Mouse (Mus musculus) megakaryocyte-erythroid progenitor cell, adult 5-6 weeks (primary cell): ENCODE results near the gene Azin2. TPM values are rescaled to one million over a fixed set of nuclear protein-coding genes. Genes with fewer than 3 reads are reported as not detected.

Source experiments
- ATAC-seq: replicated peaks from 2 replicates; pipeline ENCODE4 v1.8.0; 2016; ENCODE audit warnings: mild to moderate bottlenecking, inconsistent platforms; ENCODE audit not compliant: severe bottlenecking, poor library complexity, low FRiP score, low TSS enrichment
- total RNA-seq, 2 experiments: library from RNA; stranded (forward) in 1 of 2; stranded (reverse) in 1 of 2; fragments of 200-1000, 215-1000 nt in 1 of 2; fragments of >200 nt in 1 of 2; fragmentation: Nextera tagmentation in 1 of 2; gene quantifications; 2 replicates each; pipeline ENCODE4 v1.2.3; 2014 to 2017

Azin2 gene
- total RNA-seq, 2 experiments from 2014 or later: not detected

DNA sequence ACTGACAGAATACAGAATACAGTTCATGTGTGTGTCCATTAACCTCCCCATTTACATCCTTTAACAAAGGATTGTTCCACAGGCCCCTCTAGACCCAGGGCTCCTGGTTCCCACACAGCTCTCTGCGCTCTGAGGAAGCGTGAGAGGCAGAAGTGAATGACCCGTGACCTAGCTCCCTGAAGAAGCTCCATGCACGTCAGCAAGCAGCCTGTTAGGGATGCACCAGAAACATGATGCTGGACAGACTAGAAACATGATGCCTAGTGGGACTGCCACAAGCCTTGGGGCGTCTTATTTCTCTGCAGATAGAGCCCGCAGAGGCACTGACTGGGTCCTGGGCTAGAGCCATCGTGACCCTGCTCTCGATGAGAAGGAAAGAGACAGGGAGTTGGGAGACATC lies 55.5 kb downstream of the Azin2 start:
- ATAC-seq: no peak

DNA sequence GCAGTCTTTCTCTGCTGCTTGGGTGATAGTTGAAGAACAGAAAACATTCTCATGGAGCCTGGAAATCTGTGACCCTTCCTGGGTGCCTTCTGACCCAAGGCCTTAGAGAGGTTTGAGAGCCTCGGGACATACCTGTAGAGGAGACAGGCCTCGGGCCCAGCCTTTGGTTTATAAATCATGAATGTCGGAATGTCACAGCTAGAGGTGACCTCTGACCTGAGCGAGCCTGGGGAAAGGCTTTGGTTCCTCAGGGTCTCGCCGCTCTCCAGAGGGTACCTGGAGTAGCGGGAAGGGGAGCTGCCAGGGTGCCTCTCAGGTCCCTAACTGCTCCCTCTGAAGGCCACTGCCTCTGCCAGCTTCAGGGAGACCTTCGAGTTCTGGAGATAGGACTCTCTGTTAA lies 57.0 kb downstream of the Azin2 start:
- ATAC-seq: no peak

DNA sequence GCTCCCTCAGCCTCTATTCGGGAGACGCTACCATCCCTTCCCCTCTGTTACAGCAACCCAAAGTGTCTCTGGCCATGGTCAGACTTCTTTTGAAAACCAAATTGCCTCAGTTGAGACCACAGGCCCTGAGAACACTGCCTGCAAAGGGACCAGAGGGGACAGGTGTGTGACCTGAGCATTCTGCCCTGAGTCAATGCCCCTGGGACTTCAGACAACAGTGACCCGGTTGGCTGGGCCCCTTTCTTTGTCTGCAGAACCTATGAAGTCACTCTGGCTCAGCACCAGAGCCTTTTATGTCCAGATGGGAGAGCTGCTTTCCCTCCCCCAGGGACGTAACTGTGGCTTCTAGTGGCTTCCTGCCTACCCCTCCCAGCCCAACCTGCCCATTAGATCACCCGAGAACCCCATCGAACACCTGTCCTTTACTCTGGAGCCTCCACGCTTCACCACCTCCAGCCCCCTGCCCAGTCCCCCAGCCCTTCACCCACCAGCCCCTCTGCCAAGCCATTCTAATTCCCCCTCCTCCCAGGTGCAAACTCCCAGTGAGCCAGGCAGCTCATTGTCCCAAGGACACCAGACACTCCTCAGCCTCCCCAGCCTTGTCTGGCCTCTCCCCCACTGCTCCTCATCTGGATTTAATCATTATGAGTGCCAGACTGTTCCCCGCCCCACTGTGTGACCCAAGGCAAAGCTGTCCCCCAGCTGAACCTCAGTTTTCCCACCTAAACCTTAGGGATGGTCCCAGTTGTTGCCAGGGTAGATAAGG lies 58.0 kb downstream of the Azin2 start:
- no peak for ATAC-seq

DNA sequence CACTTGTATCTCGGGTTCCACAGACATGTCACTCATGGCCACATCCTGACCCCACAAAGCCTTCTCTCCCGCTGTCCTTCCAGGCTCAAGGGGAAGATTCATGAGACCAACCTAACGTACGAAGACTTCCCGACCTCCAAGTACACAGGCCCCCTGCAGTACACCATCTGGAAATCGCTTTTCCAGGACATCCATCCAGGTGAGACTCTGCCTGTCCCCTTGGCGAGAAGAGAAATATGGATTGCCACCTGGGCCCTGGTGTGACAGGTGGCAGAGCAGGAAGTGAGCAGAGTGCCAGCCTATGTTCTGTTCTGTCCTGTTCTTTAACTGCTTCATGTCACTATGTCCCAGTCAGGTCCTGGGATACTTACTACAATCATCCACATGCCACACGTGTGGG lies 59.9 kb downstream of the Azin2 start:
- ATAC-seq: no peak

DNA sequence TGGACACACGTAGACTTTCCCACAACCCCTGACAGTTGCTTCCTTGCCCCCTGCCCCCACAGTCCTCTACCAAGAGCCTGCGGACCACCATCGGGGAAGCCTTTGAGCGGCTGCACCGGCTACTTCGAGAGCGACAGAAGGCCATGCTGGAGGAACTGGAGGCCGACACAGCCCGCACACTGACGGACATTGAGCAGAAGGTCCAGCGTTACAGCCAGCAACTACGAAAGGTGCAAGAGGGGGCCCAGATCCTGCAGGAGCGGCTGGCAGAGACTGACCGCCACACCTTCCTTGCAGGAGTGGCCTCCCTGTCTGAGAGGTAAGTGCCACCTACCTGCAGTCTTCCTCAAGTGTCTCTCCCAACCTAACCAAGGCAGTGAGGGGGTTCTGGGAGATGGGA lies 61.8 kb downstream of the Azin2 start:
- ATAC-seq: no peak

DNA sequence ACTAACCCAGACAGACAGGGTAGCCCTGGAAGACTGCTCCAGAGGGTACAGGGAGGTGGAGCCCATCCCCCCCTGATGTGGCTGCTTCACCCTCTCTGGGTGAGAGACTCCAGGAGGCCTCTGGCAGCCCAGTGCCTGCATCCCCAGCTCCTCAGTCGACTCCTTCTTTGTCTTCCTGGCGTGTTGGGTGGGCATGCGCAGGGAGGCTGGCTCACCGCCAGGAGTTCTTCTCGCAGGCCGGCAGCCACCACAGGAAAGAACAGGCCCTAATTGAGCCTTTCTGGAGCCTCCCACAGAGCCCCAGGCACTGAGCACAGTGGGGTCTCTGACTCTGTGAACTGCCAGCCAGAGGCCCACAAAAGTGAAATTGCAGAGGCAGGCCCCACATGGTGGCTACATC lies 62.9 kb downstream of the Azin2 start:
- ATAC-seq: peak; percentile 33

DNA sequence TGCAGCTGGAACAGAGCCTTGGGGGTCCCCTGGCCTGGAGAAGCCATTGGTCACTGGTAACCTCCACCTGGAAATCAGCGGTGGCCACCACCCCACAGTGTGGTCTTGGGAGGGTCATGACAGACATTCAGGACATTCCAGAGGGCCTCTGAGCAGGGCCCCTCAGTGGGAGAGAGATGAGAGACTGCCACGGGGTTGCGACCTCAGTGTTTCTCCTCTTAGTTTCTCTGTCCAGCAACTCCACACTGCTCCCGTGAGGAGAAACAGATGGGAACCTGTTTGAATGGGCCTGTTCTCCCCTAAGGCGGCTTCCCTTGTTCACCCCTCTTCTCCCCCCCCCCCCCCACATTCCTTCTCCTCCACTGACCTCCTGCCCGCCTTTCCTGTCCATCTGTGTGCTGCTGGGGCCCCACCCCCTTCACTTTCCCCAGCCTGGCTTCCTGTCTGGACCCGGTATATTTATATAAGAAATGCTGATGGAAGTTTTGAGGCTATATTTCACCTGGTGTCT lies 64.3 kb downstream of the Azin2 start:
- ATAC-seq: no peak

DNA sequence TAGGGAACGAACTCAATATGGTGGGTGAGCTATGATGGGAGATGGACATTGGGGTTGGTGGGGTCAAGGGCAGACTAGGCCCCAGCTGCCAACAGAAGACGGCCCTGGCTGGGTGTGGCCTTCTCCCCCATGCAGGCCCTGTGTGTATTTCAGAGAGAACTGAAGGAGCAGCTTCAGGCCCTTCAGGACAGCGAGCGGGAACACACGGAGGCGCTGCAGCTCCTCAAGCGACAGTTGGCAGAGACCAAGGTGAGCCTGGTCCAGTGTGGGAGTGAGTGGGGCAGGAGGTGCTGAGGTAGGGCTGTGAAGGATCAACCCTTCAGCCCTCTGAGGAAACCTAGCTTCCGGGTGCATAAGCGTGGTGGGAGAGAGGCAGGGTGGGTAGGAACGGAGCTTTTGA lies 65.6 kb downstream of the Azin2 start:
- no peak for ATAC-seq

DNA sequence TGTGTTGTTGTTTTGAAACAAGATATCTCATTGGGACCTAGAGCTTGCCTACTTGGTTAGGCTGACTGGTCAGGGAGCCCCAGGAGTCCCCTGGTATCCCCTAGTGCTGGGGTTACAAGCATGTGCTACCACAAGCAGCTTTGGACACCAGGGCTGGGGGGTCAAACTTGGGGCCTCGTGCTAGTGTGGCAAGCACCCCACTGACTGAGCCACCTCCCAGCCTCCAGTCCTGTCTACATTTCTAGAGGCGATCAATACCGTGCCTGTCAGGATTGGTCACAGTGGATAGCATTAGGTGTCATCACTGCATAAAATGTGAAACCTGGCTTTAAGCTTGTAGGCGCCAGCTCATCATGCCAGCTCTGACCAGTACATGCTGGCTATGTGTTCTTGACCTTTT lies 66.4 kb downstream of the Azin2 start:
- no peak for ATAC-seq

DNA sequence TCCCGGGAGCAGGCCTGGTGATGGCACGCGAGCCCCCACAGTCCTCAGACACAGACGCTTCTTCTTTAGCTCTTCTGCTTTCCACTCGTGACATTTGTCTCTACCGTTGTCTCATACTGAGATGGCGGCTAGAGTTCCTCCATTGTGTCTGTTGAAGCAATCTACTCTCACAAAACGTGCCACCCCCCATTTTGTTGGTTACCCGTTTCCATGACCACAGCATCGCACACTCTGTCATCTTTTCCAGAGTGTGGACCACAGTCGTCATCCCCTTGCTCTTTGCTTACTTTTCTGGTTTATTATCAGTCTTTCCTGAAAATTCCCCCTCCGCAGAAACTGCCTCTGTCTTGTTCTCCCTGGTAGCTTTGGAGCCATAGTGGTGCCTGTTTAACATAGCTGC lies 68.1 kb downstream of the Azin2 start:
- ATAC-seq: no peak

DNA sequence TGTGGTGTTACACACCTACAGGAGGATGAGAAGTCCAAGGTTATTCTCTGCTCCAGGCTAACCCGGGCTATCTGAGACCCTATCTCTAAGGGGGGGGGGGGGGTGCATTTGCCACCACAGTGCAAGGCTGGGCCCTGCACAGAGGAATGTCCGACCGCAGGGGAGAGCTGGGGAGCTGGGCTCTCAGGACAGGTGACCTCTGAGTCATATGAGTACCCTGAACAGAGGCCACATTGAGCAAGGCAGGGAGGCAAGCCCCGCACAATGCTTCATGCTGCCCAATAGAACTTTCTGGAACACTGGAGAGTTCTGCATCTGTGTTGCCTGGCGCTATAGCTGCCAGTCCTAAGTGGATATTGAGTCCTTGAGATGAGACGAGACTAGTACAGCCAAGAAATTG lies 70.1 kb downstream of the Azin2 start:
- ATAC-seq: no peak

DNA sequence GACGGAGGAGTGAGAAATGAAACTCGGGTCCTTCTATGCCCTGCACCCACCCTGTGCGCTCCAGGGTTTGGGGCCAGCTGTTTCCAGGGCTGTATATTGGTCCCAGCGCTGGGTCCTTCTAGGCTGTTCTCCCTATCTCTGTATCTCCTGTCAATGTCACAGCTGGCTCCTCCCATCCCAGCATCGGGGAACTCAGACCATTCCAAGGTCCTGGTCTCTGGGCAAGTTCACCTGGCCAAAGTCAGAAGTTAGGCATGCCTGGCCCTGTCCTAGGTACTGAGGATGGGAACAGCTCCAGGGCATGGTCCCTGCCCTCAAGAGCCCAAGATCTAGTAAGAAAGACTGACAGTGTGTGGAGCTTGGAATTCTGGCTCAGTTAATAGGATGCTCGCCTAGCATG lies 70.5 kb downstream of the Azin2 start:
- no peak for ATAC-seq

DNA sequence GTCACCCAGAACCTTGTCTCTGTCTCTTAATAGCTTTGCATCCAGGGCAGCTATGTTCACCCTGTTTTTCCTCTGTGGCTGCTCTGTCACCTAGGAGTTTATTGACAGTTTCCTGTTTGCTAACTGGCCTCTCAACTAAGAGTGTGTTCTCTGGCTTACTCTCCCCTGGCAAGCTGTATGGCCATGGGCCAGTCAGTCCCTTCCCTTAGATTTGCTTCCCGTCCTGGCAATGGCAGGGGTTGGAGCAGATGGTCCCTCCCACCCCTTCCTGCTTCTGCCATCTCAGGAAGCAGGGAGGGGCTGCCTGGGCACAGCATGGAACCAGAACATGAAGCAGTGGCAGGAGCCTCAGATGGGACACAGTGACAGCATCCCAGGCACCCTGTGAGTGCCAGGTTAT lies 71.1 kb downstream of the Azin2 start:
- ATAC-seq: no peak

DNA sequence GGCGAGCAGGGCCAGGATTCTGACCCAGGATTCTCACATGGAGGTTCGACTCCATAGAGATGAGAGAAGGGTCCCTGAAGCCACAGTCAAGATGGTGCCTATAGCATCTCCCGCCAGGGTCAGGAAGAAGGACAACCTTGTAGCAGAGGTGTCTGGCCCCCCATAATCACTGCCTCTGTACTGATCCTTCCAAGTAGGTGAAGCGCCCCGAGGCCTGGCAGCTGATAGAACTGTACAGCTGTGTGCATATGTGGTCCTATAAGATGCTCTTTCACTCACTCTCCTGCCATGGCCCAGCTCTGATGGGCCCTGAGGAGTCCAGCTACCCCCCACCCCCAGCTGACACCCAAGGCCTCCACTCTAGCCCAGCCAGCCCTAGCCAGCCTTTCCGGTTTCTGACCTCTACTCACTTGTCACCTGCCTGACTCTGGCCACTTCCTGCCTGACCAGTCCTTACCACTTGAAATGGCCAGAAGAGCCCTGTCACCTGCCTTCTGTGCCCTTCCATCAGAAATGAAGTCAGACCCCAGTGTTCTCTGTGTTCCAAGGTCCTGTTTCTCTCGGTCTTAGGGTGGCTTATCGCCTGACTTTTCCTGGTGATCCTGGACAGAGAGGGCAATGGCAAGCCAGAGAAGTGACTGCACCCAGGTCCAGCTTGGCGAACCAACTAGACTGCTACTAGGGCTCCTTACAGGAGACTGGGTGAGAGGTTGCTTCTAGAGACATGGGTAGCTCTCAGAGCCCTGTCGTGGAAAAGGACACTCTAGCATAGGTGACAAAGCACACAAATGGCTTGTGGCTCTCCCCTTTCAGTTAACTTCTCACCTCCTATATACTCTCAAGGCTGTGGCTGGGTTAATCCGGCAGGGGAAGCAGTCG lies 72.3 kb downstream of the Azin2 start:
- no peak for ATAC-seq

DNA sequence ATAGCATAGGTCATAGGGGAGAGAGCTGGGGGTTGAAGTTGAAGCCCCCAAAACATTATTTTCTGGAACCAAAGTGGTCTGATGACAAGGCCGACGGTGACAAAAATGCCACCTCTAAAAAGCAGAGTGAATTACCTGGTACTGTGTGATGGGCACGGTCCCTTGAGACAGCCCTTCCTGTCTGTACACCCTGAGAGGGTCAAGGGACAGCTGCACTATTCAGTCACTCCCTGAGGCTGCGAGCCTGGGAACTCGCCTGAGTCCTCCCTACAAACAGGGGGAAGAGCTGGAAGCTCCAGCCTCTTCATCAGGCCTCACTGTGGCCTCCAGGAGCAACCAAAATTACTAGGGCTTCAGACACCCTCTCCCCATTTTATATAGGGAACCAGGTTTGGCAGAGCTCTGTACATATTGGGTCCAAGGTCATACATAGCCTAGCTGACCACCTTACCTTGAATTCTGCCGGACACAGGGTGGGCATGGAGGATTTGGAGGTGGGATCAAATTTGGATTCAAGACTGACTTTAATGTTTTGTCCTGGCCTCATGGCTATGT lies 73.7 kb downstream of the Azin2 start:
- no peak for ATAC-seq

DNA sequence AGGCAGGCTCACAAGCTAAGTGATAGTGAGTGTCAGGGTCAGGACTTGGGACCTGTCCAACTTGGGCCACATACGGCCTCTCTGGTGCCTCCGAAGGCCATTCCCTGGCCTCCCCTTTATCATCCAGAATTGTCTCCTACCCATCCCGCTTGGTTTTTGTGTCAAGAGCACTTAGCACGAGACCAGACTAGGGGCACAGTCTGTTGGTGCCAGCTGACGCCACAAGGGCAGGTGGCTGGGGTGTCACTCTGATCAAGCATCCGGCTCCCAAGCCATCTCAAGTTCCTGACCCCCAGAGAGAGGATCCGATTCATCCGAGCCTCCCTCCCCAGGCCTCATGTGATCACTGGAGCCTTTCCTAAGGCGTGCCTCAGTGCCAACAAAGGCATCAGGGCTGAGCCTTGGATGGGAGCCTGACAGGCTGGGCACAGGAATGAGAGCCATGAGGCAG lies 74.6 kb downstream of the Azin2 start:
- no peak for ATAC-seq

DNA sequence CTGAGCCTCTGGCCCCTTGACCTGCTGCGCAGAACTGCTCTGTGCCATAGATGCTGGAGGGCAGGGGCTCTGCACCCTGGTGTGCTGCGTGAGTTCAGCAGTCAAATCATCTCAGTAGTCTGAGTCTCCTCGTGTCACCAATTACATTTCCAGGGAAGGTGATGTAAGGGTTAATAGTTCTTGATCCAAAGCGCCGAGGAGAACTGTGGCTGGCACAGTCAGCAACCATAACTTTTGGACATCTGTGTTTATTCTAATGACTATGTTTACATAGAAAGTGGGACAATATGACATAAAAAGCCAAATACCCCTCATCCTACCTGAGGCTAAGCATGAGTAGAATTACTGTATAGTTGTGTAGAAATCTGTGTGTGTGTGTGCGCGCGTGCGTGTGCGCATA lies 75.2 kb downstream of the Azin2 start:
- no peak for ATAC-seq

DNA sequence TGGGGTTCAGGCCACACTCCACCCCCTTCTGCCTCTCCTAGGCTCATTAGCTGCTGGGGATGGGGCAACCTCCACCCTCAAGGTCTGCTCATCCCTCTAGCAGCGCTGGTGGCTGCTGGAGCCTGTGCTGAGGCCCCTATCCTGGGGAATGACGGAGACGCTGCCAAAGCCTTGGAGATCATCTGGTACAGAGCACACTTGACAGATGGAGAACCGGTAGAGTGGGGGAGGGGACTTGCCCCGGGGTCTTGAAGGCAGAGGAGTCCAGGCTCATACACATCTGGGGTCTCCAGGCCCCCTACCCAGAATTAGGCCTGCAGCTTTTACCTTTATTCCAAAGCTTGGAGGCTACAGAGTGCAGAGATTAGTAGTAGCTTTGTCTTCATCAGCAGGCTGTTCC lies 75.7 kb downstream of the Azin2 start:
- ATAC-seq: no peak

DNA sequence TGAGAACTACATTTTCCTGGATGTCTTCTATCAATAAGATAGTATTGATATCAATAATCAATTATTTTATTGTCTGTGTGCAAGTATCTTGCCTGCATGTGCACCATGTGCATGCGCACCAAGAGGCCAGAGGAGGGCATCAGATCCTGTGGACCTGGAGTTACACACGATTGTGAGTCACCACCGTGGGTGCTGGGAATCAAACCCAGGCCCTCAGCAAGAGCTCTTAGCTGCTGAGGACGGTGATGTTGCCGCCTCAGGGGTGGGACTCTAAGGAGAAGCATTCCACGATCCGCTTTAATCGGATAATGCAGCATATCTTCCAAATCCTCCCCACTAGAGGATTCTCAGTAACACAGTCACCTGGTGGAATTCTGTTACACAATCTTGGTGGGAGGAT lies 76.7 kb downstream of the Azin2 start:
- no peak for ATAC-seq

DNA sequence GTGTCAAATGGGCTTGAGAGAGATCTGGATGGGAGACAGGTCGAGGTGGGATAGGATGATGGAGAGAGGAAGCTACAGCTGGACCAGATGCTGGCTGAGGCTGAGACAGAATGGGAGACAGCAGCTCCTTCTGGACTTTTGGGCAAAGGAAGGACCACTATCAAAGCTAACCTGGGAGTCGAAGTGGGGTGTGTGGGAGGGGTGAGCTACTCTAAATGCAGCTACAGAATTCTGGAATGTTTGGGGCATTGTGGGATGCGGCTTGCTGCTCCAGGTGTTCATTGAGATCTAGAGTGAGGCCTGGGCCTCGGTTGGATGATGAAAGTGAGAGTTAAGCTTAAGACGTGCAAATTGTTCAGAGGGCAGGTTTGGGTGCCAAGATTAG lies 77.5 kb downstream of the Azin2 start:
- ATAC-seq: 0 out of 2 replicates have a peak, but pooled peaks have one; percentile 16
